Mouse (Mus musculus) embryonic facial prominence, embryonic 13.5 days (tissue): ENCODE measurements around the gene Bad. TPM values are rescaled to one million over a fixed set of nuclear protein-coding genes. Genes with fewer than 3 reads are reported as not detected.

ENCODE experiments used
- ATAC-seq: fragments of 200-750 bp; cut with Nextera tagmentation; 2 replicates; pipeline ENCODE4 v1.8.0; 2017; ENCODE audit warnings: low read depth; ENCODE audit not compliant: insufficient number of reproducible peaks, insufficient read depth, low FRiP score, low TSS enrichment
- H3K27ac ChIP-seq: fragments of 300-500 bp; sonication (generic); 2 replicates; pipeline ENCODE4 v1.5.1; 2015; ENCODE audit warnings: moderate library complexity, mild to moderate bottlenecking, inconsistent platforms
- H3K27me3 ChIP-seq: fragments of 300-500 bp; sonication (generic); 2 replicates; pipeline ENCODE4 v1.6.1; 2015; ENCODE audit warnings: mild to moderate bottlenecking, inconsistent platforms
- H3K36me3 ChIP-seq: fragments of 300-500 bp; sonication (generic); 2 replicates; pipeline ENCODE4 v1.6.1; 2015; ENCODE audit warnings: mild to moderate bottlenecking, inconsistent platforms
- H3K4me1 ChIP-seq: fragments of 300-500 bp; sonication (generic); 2 replicates; pipeline ENCODE4 v1.6.1; 2015; ENCODE audit warnings: inconsistent platforms
- H3K4me2 ChIP-seq: fragments of 300-500 bp; sonication (generic); 2 replicates; pipeline ENCODE4 v1.6.1; 2015; ENCODE audit warnings: moderate library complexity, mild to moderate bottlenecking, inconsistent platforms
- H3K4me3 ChIP-seq: fragments of 300-500 bp; sonication (generic); 2 replicates; pipeline ENCODE4 v1.5.1; 2015; ENCODE audit warnings: mild to moderate bottlenecking, inconsistent platforms
- H3K9ac ChIP-seq: fragments of 300-500 bp; sonication (generic); 2 replicates; pipeline ENCODE4 v1.6.1; 2015; ENCODE audit warnings: mild to moderate bottlenecking, inconsistent platforms
- H3K9me3 ChIP-seq: fragments of 300-500 bp; sonication (generic); 2 replicates; pipeline ENCODE4 v1.6.1; 2016; ENCODE audit warnings: inconsistent platforms
- WGBS: fragments of 180-500 bp; shearing (Covaris S2); methylation state at CpG from one replicate; pipeline ENCODE4 v1.1.7; 2015; ENCODE audit warnings: mixed read lengths; 5-methylcytosine and 5-hydroxymethylcytosine counted together
- polyA plus RNA-seq: library from polyadenylated mRNA; unstranded; fragments of >200 nt; fragmentation: Nextera tagmentation; extraction: Ambion mirVana; gene quantifications from 2 replicates; pipeline ENCODE4 v1.2.1, GENCODE M21; 2015

Bad gene
- polyA plus RNA-seq, 1 experiment from 2014 or later = 80.0 TPM

DNA sequence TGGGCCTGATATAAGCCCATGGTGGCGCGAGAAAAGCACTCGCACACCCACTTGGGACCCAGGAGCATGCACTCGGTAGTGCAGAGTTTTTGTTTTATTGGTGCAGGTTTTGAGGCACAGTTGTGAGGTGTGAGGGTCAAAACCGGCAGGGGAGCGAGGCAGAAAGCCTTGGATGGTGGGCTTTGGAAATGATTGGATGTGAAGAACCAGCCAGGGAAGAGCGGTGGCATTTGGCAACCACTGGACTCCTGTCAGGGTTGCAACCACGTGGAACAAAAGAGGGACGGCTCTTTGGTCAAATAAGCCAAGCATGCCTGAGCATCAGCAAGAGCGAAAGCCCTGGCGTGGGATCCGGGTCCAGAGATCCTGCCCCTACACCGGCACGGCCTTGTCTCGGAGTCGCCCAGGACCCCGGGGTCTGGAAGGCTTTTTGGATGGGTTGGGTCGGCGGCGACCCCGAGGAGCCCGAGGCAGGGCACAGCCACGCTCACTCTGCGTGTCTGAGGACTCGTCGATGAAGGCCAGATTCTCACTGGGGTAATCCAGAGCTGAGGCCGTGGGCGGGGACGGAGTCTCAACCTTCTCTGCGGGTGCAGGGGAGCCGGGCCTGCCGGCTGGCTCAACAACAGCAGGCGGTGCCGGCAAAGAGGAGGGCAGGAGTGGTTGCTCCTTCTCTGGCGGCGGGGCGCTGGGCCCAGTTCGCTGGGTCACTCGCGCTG, 15.9 kb upstream of the Bad start:
- Histone ChIP-seq H3K27me3 (peaks cover 82% of the 10 kb centered on the region), H3K4me2 (peak overlapping the region; percentile 49), H3K36me3 (no peaks in the 10 kb centered on the region), H3K9ac (peak overlapping the region; percentile 54), H3K4me3 (peak overlapping the region; percentile 29), H3K4me1 (peaks cover 45% of the 10 kb centered on the region), H3K9me3 (no peaks in the 10 kb centered on the region), H3K27ac (no peak overlapping the region; the same call in 1 of the 2 replicates)
- 7% methylated on average over 40 of the region's 40 CpGs for WGBS
- ATAC-seq = no peak

DNA sequence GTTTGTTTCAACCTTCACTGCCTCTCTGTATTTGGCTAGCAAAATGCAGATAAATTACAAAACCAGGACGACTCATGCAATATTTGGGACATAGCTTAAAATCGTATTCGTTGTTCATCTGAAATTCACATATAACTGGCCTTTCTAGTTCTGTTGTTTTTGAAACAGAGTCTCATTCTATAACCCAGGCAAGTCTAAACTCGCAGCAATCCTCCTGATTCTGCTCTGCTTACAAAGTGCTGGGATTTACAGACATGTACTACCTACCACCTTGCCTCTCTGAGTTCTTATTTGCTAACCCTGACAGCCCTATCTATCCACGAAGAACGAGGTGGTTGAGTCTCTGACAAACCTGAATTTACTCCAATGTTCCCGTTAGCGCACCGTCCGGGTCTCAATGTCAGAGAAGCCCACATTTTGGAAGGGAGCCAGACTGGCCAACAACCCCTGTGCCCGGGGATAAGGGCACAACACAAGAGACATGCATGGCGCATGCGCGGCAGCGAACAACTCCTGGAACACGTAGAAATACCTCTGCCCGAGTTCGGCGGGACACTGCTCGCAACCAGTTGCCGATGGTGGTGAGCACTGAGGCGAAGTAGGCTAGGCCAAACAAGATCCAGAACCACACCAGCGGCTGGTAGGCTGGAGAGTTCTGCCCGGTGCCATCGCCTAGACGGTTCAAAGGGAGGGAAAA, 15.0 kb upstream of the Bad start:
- Histone ChIP-seq H3K9ac (peak overlapping the region; percentile 49; the same call in 1 of the 2 replicates), H3K36me3 (no peaks in the 10 kb centered on the region), H3K27me3 (peaks cover 91% of the 10 kb centered on the region), H3K9me3 (no peaks in the 10 kb centered on the region), H3K4me3 (peak overlapping the region; percentile 32), H3K4me2 (peak overlapping the region; percentile 54), H3K4me1 (peaks cover 41% of the 10 kb centered on the region), H3K27ac (peak overlapping the region; percentile 49; the same call in 1 of the 2 replicates)
- WGBS = 10% methylated on average over 26 of the region's 26 CpGs
- ATAC-seq = no peak

DNA sequence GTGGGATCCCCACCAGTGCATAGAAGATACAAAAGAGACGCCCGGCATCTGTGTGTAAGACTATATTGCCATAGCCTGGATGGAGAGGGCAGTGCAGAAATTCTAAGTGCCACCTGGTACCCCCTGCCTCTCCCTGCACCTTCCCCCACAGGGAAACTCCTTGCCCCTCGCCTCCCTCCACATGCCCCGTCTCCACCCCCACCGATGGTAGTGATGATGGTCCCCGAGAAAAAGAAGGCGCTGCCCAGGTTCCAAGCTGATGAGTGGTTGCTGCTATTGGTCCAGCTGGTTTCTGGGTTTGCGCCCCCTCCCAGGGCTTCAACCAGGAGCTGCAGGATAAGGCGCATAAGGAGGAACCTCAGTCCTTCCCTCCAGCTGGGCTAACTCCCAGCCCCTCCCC, 13.6 kb upstream of the Bad start:
- 8% methylated on average over 9 of the region's 9 CpGs for WGBS
- Histone ChIP-seq H3K36me3 (no peaks in the 10 kb centered on the region), H3K9ac (0 out of 2 replicates have a peak overlapping the region, but pooled peaks have one; percentile 27), H3K27ac (no peak overlapping the region), H3K27me3 (peaks cover 97% of the 10 kb centered on the region), H3K4me1 (peaks cover 36% of the 10 kb centered on the region), H3K9me3 (no peaks in the 10 kb centered on the region), H3K4me2 (peak overlapping the region; percentile 54), H3K4me3 (peak overlapping the region; percentile 32)
- ATAC-seq = no peak

DNA sequence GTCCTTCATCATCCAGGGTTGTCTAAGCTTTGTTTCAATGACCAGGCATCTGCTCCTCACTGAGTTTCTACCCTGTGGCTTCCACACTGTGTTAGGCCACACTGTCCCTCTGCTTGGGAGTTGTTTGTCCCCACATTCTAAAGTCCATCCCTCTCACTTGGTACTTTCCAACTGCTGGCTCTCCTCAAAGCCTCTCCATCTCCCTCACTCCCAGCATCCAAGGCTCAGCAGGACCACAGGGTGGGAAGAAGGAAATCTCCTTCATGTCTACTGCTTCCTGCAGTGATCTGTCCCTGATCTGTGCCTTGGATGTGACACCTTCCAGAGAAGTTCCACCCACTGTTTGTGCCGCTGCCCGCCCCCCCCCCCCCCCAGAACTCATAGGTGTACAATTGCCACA, 10.7 kb upstream of the Bad start:
- Histone ChIP-seq H3K4me1 (peaks cover 36% of the 10 kb centered on the region), H3K4me2 (no peak overlapping the region), H3K4me3 (no peak overlapping the region), H3K9me3 (no peaks in the 10 kb centered on the region), H3K27me3 (peaks cover 97% of the 10 kb centered on the region), H3K27ac (no peak overlapping the region), H3K9ac (no peak overlapping the region), H3K36me3 (no peaks in the 10 kb centered on the region)
- 5% methylated on average over 2 of the region's 2 CpGs for WGBS
- no peak for ATAC-seq

DNA sequence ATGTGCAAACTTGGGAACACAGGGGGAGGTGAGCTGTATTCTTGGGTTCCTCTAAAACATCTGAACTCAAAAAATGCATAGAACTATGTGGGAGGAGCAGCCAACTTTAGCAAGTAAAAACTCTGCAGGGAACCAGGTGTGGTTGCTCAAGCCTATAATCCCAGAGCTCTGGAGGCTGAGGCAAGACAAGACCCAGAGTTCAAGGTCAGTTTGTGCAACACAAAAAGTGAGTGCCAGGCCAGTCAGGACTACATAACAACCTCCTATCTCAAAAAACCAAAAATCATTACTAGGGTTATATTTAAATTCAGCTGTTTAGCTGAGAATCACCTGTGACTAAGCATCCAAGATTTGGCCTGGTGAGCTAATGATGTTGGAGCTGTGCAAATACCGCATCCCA, 9.6 kb upstream of the Bad start:
- peaks cover 27% of the 10 kb centered on the region for H3K4me1 ChIP-seq
- no peaks in the 10 kb centered on the region for H3K36me3 ChIP-seq
- ATAC-seq = no peak
- H3K27ac ChIP-seq = no peak overlapping the region
- WGBS = 38% methylated on average over 1 of the region's 1 CpGs
- no peak overlapping the region for H3K4me2 ChIP-seq
- no peak overlapping the region for H3K9ac ChIP-seq
- H3K4me3 ChIP-seq = no peak overlapping the region
- H3K27me3 ChIP-seq = peaks cover 91% of the 10 kb centered on the region
- no peaks in the 10 kb centered on the region for H3K9me3 ChIP-seq

DNA sequence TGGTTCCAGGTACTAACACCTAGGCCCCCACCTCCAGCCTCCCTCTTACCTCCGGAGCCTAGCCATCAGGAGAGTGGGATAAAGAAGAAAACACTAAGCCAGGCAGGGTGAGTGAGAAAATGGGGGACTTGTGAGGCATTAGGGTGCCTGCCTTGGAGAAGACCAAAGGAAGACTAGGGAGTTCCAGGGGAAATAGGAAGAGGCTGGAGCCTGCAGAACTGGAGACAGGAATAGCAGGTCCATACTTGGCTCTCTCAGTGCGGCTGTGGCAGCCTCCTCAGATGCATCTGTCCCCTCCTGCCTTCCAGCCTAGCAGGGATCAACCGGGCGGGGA, 8.6 kb upstream of the Bad start:
- Histone ChIP-seq H3K4me2 (peak overlapping the region; percentile 85), H3K4me1 (peaks cover 19% of the 10 kb centered on the region), H3K9me3 (no peaks in the 10 kb centered on the region), H3K4me3 (peak overlapping the region; percentile 47; the same call in 1 of the 2 replicates), H3K27ac (no peak overlapping the region), H3K36me3 (no peaks in the 10 kb centered on the region; the same call in 1 of the 2 replicates), H3K9ac (peak overlapping the region; percentile 67; the same call in 1 of the 2 replicates), H3K27me3 (peaks cover 80% of the 10 kb centered on the region)
- ATAC-seq = no peak
- 21% methylated on average over 4 of the region's 4 CpGs for WGBS

DNA sequence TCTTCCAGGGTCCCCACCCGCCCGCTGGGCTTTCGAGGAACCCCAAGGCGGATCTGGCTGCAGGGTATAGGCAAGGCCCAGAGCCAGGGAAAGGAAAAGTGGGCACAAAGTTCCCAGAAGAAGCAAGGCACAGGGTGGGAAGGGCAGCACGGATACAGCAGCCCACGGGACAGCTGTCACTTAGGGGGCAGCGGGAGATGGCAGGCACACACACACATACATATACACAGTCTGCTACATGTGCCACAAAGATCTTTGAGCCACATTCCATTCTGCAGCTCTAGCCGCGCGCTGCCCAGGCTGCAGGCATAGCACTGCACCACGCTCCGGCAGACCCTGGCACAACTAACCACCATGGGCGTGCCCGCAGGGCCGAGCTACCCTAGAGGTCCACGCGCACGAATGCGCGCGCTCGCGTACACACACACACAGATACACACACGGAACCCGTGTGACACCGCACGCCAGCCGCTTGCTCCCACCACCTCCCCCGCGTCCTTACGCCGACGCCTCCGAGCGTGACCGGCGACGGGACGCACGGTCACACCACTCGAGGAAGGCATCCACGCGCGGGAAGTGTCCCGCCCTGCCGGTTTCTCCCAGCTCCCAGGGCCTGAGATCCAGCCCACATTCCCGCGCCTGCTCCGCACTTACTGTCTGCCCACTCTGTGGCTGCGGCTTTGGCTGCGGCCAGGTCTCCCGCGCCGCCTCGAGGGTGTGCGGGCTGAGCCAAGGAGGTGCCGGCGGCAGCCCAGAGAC, 8.0 kb upstream of the Bad start:
- H3K36me3 ChIP-seq = no peaks in the 10 kb centered on the region; the same call in 1 of the 2 replicates
- peak; percentile 43 for ATAC-seq
- H3K4me3 ChIP-seq = peak overlapping the region; percentile 47
- H3K9me3 ChIP-seq = no peaks in the 10 kb centered on the region
- H3K9ac ChIP-seq = peak overlapping the region; percentile 67
- H3K4me2 ChIP-seq = peak overlapping the region; percentile 85
- peaks cover 75% of the 10 kb centered on the region for H3K27me3 ChIP-seq
- peaks cover 17% of the 10 kb centered on the region for H3K4me1 ChIP-seq
- no peak overlapping the region for H3K27ac ChIP-seq
- 2% methylated on average over 58 of the region's 58 CpGs for WGBS

DNA sequence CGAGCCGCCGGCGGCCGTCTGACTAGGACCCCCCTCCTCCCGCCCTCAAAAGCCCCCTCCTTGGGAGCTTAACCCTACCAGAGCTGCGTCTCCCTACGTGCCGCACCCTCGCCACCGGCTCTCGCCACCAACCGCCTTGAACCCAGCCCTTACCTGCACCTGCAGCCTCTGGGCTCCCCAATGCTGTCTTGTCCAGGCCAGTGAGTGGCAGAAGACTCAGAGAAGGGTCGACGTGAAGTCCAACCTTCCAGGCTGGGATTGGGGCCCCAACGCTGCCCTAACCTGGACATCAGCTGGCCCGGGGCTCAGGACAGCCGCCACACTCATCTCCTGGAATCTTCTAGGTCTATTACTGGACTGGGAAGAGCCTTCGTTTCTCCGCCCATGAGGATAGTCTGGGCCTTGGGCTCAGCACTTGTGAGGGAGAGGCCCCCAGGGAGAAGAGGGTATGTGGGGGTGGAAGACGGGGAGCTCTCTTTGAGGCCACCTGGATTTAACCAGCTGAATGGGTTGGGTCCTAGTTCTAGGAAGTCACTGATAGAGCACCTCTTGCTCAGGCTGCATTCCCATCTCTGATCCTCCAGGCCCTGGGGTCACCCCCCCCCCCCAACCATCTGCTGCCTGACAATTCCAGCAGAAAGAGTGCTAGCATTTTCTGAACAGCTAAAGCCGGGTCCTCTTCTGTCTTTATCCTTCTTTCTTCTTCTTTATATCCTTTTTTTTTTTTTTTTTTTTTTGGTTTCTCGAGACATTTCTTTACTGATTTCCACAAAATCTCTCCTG, 7.3 kb upstream of the Bad start, which contains the start of gene Kcnk4:
TSS of gene Kcnk4 (minus strand) at position 321 of the 783 bp plus-strand sequence.
- H3K9ac ChIP-seq = peak within 1 kb of the TSS; percentile 67
- no peaks in the 10 kb centered on the region; the same call in 1 of the 2 replicates for H3K36me3 ChIP-seq
- H3K27me3 ChIP-seq = peaks cover 67% of the 10 kb centered on the region
- no peak for ATAC-seq
- 9% methylated on average over 23 of the region's 23 CpGs for WGBS
- H3K4me1 ChIP-seq = peaks cover 18% of the 10 kb centered on the region
- no peaks in the 10 kb centered on the region for H3K9me3 ChIP-seq
- H3K4me2 ChIP-seq = peak within 1 kb of the TSS; percentile 85
- H3K27ac ChIP-seq = no peak within 1 kb of the TSS
- H3K4me3 ChIP-seq = peak within 1 kb of the TSS; percentile 47

DNA sequence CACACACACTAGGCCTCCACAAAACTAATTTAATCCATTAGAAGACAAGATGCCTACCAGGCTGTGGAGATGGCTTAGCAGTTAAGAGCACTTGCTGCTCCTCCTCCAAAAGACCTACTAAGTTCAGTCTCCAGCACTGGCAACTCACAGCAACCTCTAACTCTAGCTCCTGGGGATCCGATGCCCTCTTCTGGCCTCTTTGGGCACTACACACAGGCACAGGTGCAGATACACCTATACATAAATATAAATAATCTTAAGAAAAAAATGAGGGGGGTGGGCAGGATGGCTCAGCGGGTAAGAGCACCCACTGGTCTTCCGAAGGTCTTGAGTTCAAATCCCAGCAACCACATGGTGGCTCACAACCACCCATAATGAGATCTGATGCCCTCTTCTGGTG, 5.4 kb upstream of the Bad start:
- Histone ChIP-seq H3K4me1 (peaks cover 34% of the 10 kb centered on the region), H3K27me3 (peaks cover 51% of the 10 kb centered on the region), H3K4me3 (no peak overlapping the region), H3K4me2 (no peak overlapping the region), H3K27ac (no peak overlapping the region), H3K9ac (no peak overlapping the region), H3K36me3 (no peaks in the 10 kb centered on the region; the same call in 1 of the 2 replicates), H3K9me3 (no peaks in the 10 kb centered on the region)
- no peak for ATAC-seq
- 23% methylated on average over 3 of the region's 3 CpGs for WGBS

DNA sequence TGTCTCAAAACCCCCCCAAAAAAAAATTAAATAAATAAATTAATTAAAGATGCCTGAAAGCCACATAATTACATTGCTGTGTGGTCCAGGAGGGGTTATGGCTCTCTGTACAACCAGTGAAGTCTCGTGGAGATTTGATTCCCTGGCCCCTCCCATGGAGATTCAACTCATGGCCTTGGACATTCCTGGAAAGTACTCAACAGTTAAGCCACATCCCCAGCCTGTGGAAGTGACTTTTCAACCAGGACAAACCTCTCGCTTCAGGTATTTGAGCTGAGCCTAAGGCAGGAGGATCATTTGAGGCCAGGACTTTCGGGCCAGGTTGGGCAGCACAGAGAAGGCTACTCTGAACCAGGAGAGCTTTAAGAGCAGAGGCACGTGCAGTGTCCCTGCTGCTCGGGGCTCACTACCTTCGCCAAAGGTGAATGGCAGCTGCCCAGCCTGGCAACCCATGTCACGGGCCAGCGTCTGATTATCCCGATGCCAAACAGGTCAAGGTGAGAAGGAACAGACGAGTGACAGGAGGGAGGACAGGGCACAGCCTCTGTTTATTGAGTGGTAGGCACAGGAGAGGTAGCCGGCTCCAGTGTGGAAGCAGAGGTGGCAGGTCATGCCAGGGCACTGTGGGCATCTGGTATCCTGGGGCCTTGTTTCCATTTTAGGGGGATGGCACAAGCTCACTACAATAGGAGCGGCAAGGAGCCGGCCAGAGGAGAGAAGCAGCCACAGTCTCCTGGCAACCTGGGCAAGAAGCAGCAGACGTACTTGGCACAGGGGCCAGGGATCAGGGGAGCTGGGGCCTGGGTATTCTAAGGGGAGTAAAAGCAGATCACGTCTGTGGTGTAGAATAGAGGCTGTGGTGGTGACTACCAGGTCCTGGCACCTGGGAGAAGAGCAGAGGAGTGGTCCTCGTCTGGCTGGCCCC, 3.9 kb upstream of the Bad start:
- Histone ChIP-seq H3K27ac (no peak overlapping the region), H3K9me3 (no peaks in the 10 kb centered on the region), H3K9ac (0 out of 2 replicates have a peak overlapping the region, but pooled peaks have one; percentile 2), H3K36me3 (no peaks in the 10 kb centered on the region; the same call in 1 of the 2 replicates), H3K4me1 (peaks cover 37% of the 10 kb centered on the region), H3K4me3 (no peak overlapping the region), H3K27me3 (peaks cover 36% of the 10 kb centered on the region), H3K4me2 (no peak overlapping the region)
- WGBS = 78% methylated on average over 16 of the region's 16 CpGs
- ATAC-seq = no peak
